Mouse (Mus musculus) embryonic facial prominence, embryonic 11.5 days (tissue): Measurements from ENCODE around the gene Dlx3. TPM values are rescaled to one million over a fixed set of nuclear protein-coding genes. Genes with fewer than 3 reads are reported as not detected.

Experiments
- ATAC-seq: fragments of 200-750 bp; cut with Nextera tagmentation; replicated peaks from 2 replicates; pipeline ENCODE4 v1.8.0; 2017; ENCODE audit warnings: low read depth; ENCODE audit not compliant: insufficient number of reproducible peaks, low FRiP score, low TSS enrichment
- DNase-seq: peaks from one replicate; pipeline ENCODE4 v3.0.0-alpha.2; 2015; ENCODE audit warnings: low spot score
- H3K27ac ChIP-seq: fragments of 300-500 bp; sonication (generic); replicated peaks from 2 replicates; pipeline ENCODE4 v1.5.1; 2014; ENCODE audit warnings: mild to moderate bottlenecking, low read depth, low read length, control low read depth
- H3K27me3 ChIP-seq: fragments of 300-500 bp; sonication (generic); 2 replicates; pipeline ENCODE4 v1.6.1; 2014; ENCODE audit warnings: mild to moderate bottlenecking, low read length, moderate library complexity, mixed read lengths; ENCODE audit not compliant: control insufficient read depth, insufficient read depth
- H3K36me3 ChIP-seq: fragments of 300-500 bp; sonication (generic); replicated peaks from 2 replicates; pipeline ENCODE4 v1.6.1; 2014; ENCODE audit warnings: low read depth, mild to moderate bottlenecking, low read length, moderate library complexity, mixed read lengths; ENCODE audit not compliant: control insufficient read depth, insufficient read depth
- H3K4me1 ChIP-seq: fragments of 300-500 bp; sonication (generic); 2 replicates; pipeline ENCODE4 v1.6.1; 2014; ENCODE audit warnings: low read length, mixed read lengths; ENCODE audit not compliant: control insufficient read depth, insufficient read depth
- H3K4me2 ChIP-seq: fragments of 300-500 bp; sonication (generic); 2 replicates; pipeline ENCODE4 v1.6.1; 2014; ENCODE audit warnings: low read depth, mild to moderate bottlenecking, control low read depth, low read length, moderate library complexity
- H3K4me3 ChIP-seq: fragments of 300-500 bp; sonication (generic); 2 replicates; pipeline ENCODE4 v1.5.1; 2014; ENCODE audit warnings: low read depth, low read length, control low read depth
- H3K9ac ChIP-seq: fragments of 300-500 bp; sonication (generic); replicated peaks from 2 replicates; pipeline ENCODE4 v1.6.1; 2014; ENCODE audit warnings: mild to moderate bottlenecking, control low read depth, low read length
- H3K9me3 ChIP-seq: fragments of 300-500 bp; sonication (generic); replicated peaks from 2 replicates; pipeline ENCODE4 v1.6.1; 2016; ENCODE audit warnings: mild to moderate bottlenecking, low read length, inconsistent platforms, mixed read lengths; ENCODE audit not compliant: control insufficient read depth
- WGBS: fragments of 180-500 bp; shearing (Covaris S2); extraction: QIAGEN DNeasy Blood & Tissue Kit; methylation state at CpG from one replicate; pipeline ENCODE4 v1.1.7; 2014; 5-methylcytosine and 5-hydroxymethylcytosine counted together
- polyA plus RNA-seq: library from polyadenylated mRNA; unstranded; fragments of >200 nt; fragmentation: Nextera tagmentation; extraction: Ambion mirVana; gene quantifications from 2 replicates; pipeline ENCODE4 v1.2.1, GENCODE M21; 2014

The Dlx3 gene
- polyA plus RNA-seq, 1 experiment from 2014 or later, result 21.7 TPM

DNA sequence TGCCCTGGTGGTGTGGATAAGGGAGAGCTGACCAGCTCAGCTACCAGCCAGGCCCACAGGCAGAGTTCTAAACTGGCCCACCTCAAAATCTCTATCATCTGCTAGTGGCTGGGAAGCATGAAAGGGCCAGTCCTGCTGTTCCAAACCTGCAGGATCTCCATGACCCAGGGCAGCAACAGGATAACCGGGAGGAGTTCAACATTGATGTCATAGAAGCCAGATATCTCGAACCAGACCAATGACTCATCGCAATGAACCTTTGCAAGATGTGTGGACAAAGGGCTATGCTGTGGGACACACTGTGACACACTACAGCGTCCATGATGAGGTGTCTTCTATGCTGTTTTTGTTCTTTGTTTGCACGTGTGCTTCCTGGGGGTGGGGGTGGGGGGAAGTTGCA lies 26.8 kb upstream of the Dlx3 start:
- Histone ChIP-seq H3K9ac (no peak overlapping the region), H3K4me3 (no peak overlapping the region), H3K36me3 (no peaks in the 10 kb centered on the region), H3K27me3 (no peaks in the 10 kb centered on the region), H3K9me3 (no peaks in the 10 kb centered on the region), H3K4me2 (no peak overlapping the region), H3K27ac (no peak overlapping the region), H3K4me1 (no peaks in the 10 kb centered on the region)
- 72% methylated on average over 5 of the region's 5 CpGs for WGBS
- ATAC-seq, result no peak
- no peak for DNase-seq

DNA sequence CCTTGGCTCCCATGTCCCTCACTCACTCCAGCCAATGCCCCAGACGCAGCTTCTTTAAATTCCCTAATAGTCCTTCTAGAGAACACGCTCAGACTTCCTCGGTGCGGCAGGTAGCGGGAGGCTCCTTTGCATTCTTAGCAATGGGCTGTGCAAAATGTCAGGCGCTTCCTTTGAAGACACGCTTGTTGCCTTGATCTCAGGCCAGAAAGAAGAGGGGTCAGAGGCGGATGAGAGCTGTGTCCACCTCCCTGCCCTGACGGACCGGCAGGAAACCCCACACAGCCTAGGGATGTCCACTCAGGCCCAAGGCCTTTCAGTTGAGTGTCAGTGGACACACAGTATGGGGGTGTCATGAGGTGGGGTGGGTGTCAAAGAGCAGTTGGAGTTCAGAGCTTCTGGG lies 24.3 kb upstream of the Dlx3 start:
- H3K36me3 ChIP-seq, result no peaks in the 10 kb centered on the region
- no peaks in the 10 kb centered on the region for H3K9me3 ChIP-seq
- no peaks in the 10 kb centered on the region for H3K4me1 ChIP-seq
- H3K9ac ChIP-seq, result no peak overlapping the region
- ATAC-seq (no peak), DNase-seq (no peak)
- H3K4me2 ChIP-seq, result no peak overlapping the region
- 86% methylated on average over 10 of the region's 10 CpGs for WGBS
- H3K27me3 ChIP-seq, result no peaks in the 10 kb centered on the region
- H3K4me3 ChIP-seq, result no peak overlapping the region
- H3K27ac ChIP-seq, result no peak overlapping the region

DNA sequence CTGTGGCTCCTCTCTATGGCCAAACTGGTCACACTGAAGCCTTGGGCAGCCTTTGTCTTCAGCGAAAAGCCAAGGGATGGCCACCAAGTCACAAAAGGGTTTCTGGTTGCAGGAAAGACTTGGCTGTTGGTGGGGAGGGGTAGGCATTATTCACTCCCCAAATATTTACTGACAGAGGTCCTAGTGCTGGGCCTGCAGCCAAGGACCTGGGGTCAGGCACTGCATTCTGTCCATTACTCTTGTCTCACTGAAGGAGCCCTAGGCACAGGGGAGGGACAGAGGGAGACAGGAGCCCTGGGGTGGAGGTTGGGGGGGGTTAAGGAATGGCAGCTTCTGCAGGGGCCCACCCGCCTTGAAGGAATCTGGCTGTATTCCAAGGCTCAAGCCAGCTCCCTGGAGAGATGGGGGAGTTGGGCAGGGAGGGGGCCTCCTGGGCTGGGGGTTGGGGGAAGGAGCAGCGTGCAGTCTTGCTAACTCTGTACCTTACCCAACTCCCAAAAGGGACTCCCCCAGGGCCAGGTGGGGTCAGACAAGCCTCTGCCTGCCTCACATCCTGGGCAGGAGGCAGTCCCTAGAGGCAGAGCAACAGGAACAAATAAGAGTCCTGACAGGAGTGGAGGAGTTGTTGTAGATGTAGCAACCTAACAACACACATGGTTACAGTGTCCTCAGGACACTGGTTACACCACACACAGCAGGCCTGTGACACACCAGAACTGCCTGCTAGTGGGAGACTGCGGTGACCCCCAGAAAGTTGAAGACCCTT lies 23.1 kb upstream of the Dlx3 start:
- H3K27me3 ChIP-seq, result no peaks in the 10 kb centered on the region
- H3K27ac ChIP-seq, result no peak overlapping the region
- DNase-seq (no peak), ATAC-seq (no peak)
- no peak overlapping the region for H3K4me3 ChIP-seq
- no peaks in the 10 kb centered on the region for H3K4me1 ChIP-seq
- H3K36me3 ChIP-seq, result no peaks in the 10 kb centered on the region
- H3K9me3 ChIP-seq, result no peaks in the 10 kb centered on the region
- H3K9ac ChIP-seq, result no peak overlapping the region
- no peak overlapping the region for H3K4me2 ChIP-seq
- 55% methylated on average over 4 of the region's 4 CpGs for WGBS

DNA sequence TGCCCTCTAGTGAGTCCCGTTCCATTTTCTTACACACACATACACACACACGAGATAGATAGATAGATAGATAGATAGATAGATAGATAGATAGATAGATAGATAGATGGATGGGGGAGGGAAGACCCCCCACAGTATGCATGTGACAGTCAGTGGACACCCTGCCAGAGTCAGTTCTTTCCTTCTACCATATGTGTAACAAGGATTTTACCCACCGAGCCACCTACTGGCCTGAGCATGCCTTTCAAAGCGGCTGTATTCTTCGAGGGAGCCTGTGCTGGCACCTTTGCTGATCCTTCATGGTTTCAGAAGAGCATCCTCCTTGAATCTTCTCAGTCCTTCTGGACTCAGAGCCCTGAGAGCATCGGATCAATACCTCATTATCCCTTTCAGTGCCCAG lies 22.0 kb upstream of the Dlx3 start:
- no peak for ATAC-seq
- Histone ChIP-seq H3K9me3 (no peaks in the 10 kb centered on the region), H3K36me3 (no peaks in the 10 kb centered on the region), H3K4me1 (no peaks in the 10 kb centered on the region), H3K4me2 (no peak overlapping the region), H3K4me3 (no peak overlapping the region), H3K27me3 (no peaks in the 10 kb centered on the region), H3K27ac (no peak overlapping the region), H3K9ac (no peak overlapping the region)
- WGBS, result 56% methylated on average over 6 of the region's 6 CpGs
- no peak for DNase-seq

DNA sequence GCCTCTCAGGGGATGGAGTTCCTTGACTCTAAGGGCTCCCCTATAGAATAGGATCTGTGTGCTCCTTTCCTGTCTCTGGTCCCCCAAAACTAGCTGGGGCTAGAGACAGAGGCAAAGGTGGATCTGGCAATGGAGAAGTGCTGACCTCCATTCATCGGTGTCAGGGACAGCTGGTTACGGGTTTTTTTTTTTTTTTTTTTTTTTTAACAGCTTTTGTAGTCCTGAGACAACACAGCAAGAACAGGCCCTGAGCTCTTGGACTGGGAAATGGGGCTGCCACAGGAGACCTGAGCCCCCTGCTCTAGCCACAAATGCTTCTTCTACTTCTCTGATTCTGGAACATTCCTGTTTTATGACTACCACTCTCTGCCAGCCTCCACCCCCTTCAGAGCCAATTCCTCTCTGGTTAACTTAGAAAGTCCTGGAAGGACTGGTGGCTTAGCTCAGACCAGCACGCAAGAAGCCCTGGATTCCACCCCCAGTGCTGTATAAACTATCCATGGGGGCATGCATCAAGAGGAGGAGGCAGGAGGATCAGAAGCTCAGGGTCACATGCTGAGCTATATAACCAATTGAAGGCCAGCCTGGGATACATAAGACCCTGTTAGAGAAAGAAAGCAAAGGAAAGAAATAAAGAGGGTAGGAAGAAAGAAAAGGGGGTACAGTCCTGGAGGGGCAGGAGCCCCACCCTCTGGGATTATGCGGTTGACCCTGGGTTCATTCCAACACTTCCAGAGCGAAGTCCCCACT lies 21.4 kb upstream of the Dlx3 start:
- DNase-seq, result no peak
- Histone ChIP-seq H3K4me2 (no peak overlapping the region), H3K4me3 (no peak overlapping the region), H3K36me3 (no peaks in the 10 kb centered on the region), H3K27ac (no peak overlapping the region), H3K9ac (no peak overlapping the region), H3K4me1 (no peaks in the 10 kb centered on the region), H3K9me3 (no peaks in the 10 kb centered on the region), H3K27me3 (no peaks in the 10 kb centered on the region)
- WGBS, result 74% methylated on average over 5 of the region's 5 CpGs
- no peak for ATAC-seq

- ATAC-seq, result no peak
- peak; percentile 54 for DNase-seq
- H3K36me3 ChIP-seq, result no peaks in the 10 kb centered on the region
- H3K4me3 ChIP-seq, result no peak overlapping the region
- H3K4me1 ChIP-seq, result peaks cover 2% of the 10 kb centered on the region
- H3K4me2 ChIP-seq, result no peak overlapping the region
- 32% methylated on average over 3 of the region's 3 CpGs for WGBS
- no peaks in the 10 kb centered on the region for H3K9me3 ChIP-seq
- no peaks in the 10 kb centered on the region for H3K27me3 ChIP-seq
- H3K9ac ChIP-seq, result no peak overlapping the region
- H3K27ac ChIP-seq, result no peak overlapping the region
These were observed 19.5 kb upstream of the Dlx3 start for GRCm38 (mm10) chr11:95100393-95100792.

GRCm38 (mm10) chr11:95101071-95101788 lies 18.7 kb upstream of the Dlx3 start:
- Histone ChIP-seq H3K4me2 (no peak overlapping the region), H3K27me3 (no peaks in the 10 kb centered on the region), H3K36me3 (no peaks in the 10 kb centered on the region), H3K9ac (no peak overlapping the region), H3K9me3 (no peaks in the 10 kb centered on the region), H3K4me1 (peaks cover 5% of the 10 kb centered on the region), H3K4me3 (no peak overlapping the region), H3K27ac (no peak overlapping the region)
- WGBS, result 23% methylated on average over 16 of the region's 16 CpGs
- DNase-seq (no peak), ATAC-seq (no peak)
